Mouse (Mus musculus) E14TG2a.4 (cell line): Measurements from ENCODE around the gene Gp1ba.

ENCODE experiments used
- H3K27me3 ChIP-seq: 2 replicates; pipeline ENCODE4 v1.6.1; 2014; ENCODE audit warnings: low read length, control low read depth; ENCODE audit not compliant: insufficient read depth
- H3K36me3 ChIP-seq: 2 replicates; pipeline ENCODE4 v1.6.1; 2014; ENCODE audit warnings: low read length, control low read depth; ENCODE audit not compliant: insufficient read depth
- H3K4me1 ChIP-seq: replicated peaks from 2 replicates; pipeline ENCODE4 v1.6.1; 2014; ENCODE audit warnings: low read depth, low read length, control low read depth
- H3K4me3 ChIP-seq: replicated peaks from 2 replicates; pipeline ENCODE4 v1.5.1; 2014; ENCODE audit warnings: mild to moderate bottlenecking, low read length
- H3K9me3 ChIP-seq: 2 replicates; pipeline ENCODE4 v1.6.1; 2014; ENCODE audit warnings: low read length, control low read depth
- CTCF ChIP-seq: conservative IDR thresholded peaks from 2 replicates; pipeline ENCODE4 v1.5.1; 2014; ENCODE audit warnings: low read length
- NANOG ChIP-seq: IDR thresholded peaks from 2 replicates; pipeline ENCODE4 v1.6.1; 2014; ENCODE audit warnings: borderline replicate concordance, low read length, mixed read lengths
- POU5F1 ChIP-seq: IDR thresholded peaks from 2 replicates; pipeline ENCODE4 v1.6.1; 2014; ENCODE audit warnings: low read length, borderline replicate concordance

Gene Gp1ba

DNA sequence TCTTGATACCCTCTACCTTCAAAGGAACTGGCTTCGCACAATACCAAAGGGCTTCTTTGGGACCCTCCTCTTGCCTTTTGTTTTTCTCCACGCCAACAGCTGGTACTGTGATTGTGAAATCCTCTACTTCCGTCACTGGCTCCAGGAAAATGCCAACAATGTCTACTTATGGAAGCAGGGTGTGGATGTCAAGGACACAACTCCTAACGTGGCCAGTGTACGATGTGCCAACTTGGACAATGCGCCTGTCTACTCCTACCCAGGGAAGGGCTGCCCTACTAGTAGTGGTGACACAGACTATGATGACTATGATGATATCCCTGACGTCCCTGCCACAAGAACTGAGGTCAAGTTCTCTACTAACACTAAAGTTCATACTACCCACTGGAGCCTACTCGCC is 1.1 kb downstream of the Gp1ba start:
- TF ChIP-seq CTCF (no peak), POU5F1 (no peak), NANOG (no peak)
- H3K4me1 ChIP-seq, result peaks cover 7% of the 10 kb centered on the region
- H3K4me3 ChIP-seq, result no peak overlapping the region
- no peaks in the 10 kb centered on the region for H3K9me3 ChIP-seq
- peaks cover 24% of the 10 kb centered on the region for H3K36me3 ChIP-seq
- H3K27me3 ChIP-seq, result 0 out of 2 replicates have a peak, but pooled peaks cover 3% of the 10 kb centered on the region

DNA sequence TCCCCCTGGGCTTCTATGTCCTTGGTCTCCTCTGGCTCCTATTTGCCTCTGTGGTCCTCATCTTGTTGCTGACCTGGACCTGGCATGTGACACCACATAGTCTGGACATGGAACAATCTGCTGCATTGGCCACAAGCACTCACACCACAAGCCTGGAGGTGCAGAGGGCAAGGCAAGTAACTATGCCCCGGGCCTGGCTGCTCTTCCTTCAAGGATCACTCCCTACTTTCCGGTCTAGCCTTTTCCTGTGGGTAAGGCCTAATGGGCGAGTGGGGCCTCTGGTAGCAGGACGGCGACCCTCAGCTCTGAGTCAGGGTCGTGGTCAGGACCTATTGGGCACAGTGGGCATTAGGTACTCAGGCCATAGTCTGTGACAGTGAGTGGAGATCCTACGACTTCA is 2.3 kb downstream of the Gp1ba start:
- Histone ChIP-seq H3K4me1 (peaks cover 19% of the 10 kb centered on the region), H3K27me3 (0 out of 2 replicates have a peak, but pooled peaks cover 3% of the 10 kb centered on the region), H3K36me3 (peaks cover 36% of the 10 kb centered on the region), H3K9me3 (no peaks in the 10 kb centered on the region), H3K4me3 (no peak overlapping the region)
- TF ChIP-seq NANOG, result no peak
- no peak for TF ChIP-seq POU5F1
- TF ChIP-seq CTCF, result no peak

DNA sequence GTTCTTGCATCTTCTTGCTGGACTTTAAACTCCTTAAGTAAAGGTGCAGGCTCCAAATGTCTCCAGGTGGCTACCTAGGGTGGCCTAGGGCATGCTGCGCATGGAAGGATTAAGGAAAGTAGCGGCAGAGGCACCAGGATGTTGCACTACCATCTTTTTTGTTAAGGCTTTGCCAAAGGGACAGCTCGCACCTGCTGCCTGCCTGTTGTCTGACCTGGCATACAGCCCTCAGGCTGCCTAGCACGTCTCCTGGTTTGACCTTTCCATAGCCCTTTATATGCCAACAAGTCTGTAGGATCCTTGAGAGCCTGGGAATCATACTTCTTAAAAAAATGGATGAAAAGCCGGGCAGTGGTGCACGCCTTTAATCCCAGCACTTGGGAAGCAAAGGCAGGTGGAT is 4.1 kb downstream of the Gp1ba start:
- Histone ChIP-seq H3K4me1 (peaks cover 25% of the 10 kb centered on the region), H3K4me3 (no peak overlapping the region), H3K36me3 (peaks cover 36% of the 10 kb centered on the region), H3K9me3 (no peaks in the 10 kb centered on the region), H3K27me3 (0 out of 2 replicates have a peak, but pooled peaks cover 3% of the 10 kb centered on the region)
- TF ChIP-seq NANOG (no peak), CTCF (no peak), POU5F1 (no peak)

DNA sequence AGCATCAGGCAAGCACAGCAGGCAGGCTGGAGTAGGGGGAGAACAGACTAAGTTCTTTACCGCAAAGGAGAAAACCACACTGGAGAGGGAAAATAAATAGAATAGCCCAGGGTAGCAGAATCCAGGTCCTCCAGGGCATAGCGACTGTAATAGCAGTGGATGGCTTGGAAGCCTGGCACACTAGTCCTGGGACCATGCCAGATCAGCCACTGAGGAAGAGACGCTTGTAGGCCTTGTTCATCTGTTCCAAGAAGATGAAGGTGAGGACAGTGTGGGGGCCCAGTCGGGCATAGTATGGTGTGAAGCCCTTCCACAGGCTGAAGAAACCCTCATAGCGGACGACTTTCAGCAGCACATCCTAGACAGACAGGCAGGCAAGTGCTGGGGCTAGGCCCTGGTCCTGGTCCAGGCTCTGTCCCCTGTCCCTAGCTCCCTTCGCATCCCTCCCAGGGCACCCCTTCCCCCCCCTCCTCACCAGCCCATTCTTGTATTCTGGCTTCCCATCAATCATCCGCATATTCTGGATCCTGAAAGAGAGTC is 5.7 kb downstream of the Gp1ba start:
- Histone ChIP-seq H3K27me3 (no peaks in the 10 kb centered on the region), H3K9me3 (peaks cover 8% of the 10 kb centered on the region), H3K4me1 (peaks cover 41% of the 10 kb centered on the region), H3K36me3 (peaks cover 51% of the 10 kb centered on the region), H3K4me3 (no peak overlapping the region)
- no peak for TF ChIP-seq CTCF
- no peak for TF ChIP-seq NANOG
- TF ChIP-seq POU5F1, result no peak

DNA sequence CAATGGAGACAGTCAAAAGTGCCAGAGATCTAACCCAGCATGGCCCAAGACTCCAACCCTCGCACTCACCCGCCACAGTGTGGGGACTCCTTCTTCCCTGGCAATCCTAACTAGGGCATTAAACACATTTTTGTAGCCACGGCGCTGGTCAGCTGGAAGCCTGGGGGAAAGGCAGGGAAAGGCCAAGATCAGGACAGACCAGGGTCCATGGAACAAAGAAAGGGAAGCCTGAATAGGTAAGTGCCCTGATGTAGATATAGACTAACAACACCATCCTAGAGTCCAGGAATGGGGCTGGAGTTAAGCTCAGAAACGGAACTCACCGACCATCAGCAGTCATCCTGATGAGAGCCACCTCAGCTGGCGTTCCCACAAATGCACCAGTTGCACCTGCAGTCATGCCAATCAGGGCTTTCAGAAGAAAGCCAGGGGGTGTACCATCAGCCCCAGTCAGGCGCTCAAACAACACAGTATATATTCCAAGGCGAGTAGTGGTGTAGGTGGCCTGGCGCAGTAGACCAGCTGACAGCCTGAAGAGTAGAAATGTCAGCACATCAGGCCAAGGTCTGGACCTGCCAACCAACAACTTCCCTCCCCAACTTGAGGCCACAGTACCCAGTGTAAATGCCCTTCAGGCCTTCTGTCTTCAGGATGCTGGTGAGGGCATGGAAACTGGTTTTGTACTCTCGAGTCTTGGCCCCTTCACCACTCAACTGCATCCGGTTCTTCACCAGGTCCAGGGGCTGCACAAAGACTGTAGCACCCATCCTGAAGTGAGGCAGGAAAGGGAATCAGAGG is 6.7 kb downstream of the Gp1ba start:
- no peaks in the 10 kb centered on the region for H3K27me3 ChIP-seq
- peaks cover 61% of the 10 kb centered on the region for H3K36me3 ChIP-seq
- peaks cover 48% of the 10 kb centered on the region for H3K4me1 ChIP-seq
- peaks cover 19% of the 10 kb centered on the region for H3K9me3 ChIP-seq
- TF ChIP-seq NANOG (no peak), CTCF (no peak)
- H3K4me3 ChIP-seq, result peak overlapping the region; percentile 92

DNA sequence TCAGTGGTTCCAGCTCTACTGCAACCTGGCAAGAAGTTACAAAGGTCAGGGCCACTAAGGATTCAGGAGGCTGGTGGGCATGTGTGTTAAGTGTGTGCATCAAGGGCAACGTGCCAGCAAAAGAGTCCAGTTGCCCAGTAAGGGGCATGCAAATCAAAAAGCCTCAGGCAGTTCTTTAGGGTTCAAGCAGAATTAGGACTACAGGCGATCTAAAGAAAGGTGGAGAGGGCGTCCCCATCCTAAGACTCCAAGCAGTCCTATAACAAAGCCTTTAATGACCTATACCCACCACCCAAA is 7.3 kb downstream of the Gp1ba start:
- H3K36me3 ChIP-seq, result peaks cover 67% of the 10 kb centered on the region
- H3K4me1 ChIP-seq, result peaks cover 54% of the 10 kb centered on the region
- no peaks in the 10 kb centered on the region for H3K27me3 ChIP-seq
- peak overlapping the region; percentile 92 for H3K4me3 ChIP-seq
- peaks cover 24% of the 10 kb centered on the region for H3K9me3 ChIP-seq
- no peak for TF ChIP-seq CTCF
- TF ChIP-seq NANOG, result no peak
- no peak for TF ChIP-seq POU5F1

DNA sequence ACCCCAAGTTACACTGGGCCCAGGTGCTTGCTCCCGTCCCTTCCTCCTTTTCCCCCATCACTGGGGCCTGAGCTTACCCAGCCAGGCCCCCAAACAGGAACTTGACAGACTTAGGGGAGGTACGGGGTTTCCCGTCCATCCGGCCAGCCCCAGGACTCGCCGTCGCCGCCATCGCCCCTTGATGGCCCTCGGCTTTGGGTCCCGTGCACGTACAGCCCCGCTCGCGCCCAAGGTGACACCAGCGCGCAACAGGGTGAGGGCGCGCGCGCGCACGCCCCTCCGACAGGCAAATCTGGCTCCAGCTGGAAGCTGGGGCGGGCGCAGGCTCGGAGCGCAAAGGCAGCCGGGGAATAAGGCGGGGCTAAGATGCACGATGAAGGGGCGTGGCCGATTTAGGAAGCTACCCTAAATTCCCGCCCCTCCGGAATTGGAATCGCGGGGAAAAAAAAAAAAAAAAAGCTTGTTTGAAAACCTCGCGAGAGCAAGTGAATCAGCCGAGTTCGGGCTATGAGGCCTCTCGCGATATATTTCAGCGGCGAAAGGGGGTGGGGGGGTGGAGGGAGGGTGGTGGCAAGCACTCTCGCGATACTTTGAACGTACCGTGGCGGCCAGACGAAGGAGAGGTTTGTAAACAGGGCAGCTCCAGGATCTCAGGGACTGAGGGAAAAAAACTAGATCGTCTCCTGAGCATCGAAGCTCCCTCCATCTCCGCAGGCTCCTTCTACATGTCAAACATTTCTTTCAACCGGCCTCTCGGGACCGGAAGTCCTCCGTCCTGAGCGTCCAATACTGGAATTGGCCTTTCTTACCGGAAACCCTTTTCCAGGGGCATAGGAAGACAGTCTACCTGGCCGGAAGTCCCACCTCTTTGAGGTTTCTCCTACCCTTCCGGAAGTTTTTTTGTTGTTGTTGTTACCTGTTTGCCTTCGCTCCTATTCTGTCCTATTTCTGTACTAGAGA is 8.0 kb downstream of the Gp1ba start, which contains the start of the genes Rnf167 and Slc25a11:
Gene Rnf167 (plus strand): TSS at position 545 of the 960 bp plus-strand sequence.
Gene Slc25a11 (minus strand): TSS at position 789 of the 960 bp plus-strand sequence.
- peaks cover 32% of the 10 kb centered on the region for H3K9me3 ChIP-seq
- H3K4me1 ChIP-seq, result peaks cover 60% of the 10 kb centered on the region
- no peaks in the 10 kb centered on the region for H3K27me3 ChIP-seq
- TF ChIP-seq POU5F1 (no peak), CTCF (no peak), NANOG (no peak)
- H3K36me3 ChIP-seq, result peaks cover 75% of the 10 kb centered on the region
- peak within 1 kb of the TSS; percentile 98 for H3K4me3 ChIP-seq
